Mouse (Mus musculus) hindbrain, embryonic 14.5 days (tissue): ENCODE results near the gene Maoa. TPM values are rescaled to one million over a fixed set of nuclear protein-coding genes. Genes with fewer than 3 reads are reported as not detected.

ENCODE experiments used
- ATAC-seq: fragments of 200-750 bp; cut with Nextera tagmentation; 2 replicates; pipeline ENCODE4 v1.8.0; 2017; ENCODE audit warnings: moderate number of reproducible peaks, mild to moderate bottlenecking, moderate TSS enrichment, moderate library complexity; ENCODE audit not compliant: low FRiP score
- DNase-seq: peaks from one replicate; pipeline ENCODE4 v3.0.0-alpha.2; 2015; ENCODE audit warnings: low spot score
- H3K27ac ChIP-seq: fragments of 300-500 bp; sonication (generic); 2 replicates; pipeline ENCODE4 v1.5.1; 2014; ENCODE audit warnings: mild to moderate bottlenecking, moderate library complexity
- H3K27me3 ChIP-seq: fragments of 300-500 bp; sonication (generic); 2 replicates; pipeline ENCODE4 v1.6.1; 2014; ENCODE audit warnings: mild to moderate bottlenecking, low read length, mixed read lengths; ENCODE audit not compliant: control insufficient read depth, insufficient read depth
- H3K36me3 ChIP-seq: fragments of 300-500 bp; sonication (generic); replicated peaks from 2 replicates; pipeline ENCODE4 v1.6.1; 2014; ENCODE audit not compliant: control insufficient read depth, insufficient read depth
- H3K4me1 ChIP-seq: fragments of 300-500 bp; sonication (generic); replicated peaks from 2 replicates; pipeline ENCODE4 v1.6.1; 2014; ENCODE audit warnings: antibody characterized with exemption, low read length, mixed read lengths; ENCODE audit not compliant: control insufficient read depth, insufficient read depth
- H3K4me2 ChIP-seq: fragments of 300-500 bp; sonication (generic); replicated peaks from 2 replicates; pipeline ENCODE4 v1.6.1; 2014; ENCODE audit warnings: mild to moderate bottlenecking, moderate library complexity
- H3K4me3 ChIP-seq: fragments of 300-500 bp; sonication (generic); replicated peaks from 2 replicates; pipeline ENCODE4 v1.5.1; 2014; ENCODE audit warnings: mild to moderate bottlenecking, low read length
- H3K9ac ChIP-seq: fragments of 300-500 bp; sonication (generic); 2 replicates; pipeline ENCODE4 v1.6.1; 2014
- H3K9me3 ChIP-seq: fragments of 300-500 bp; sonication (generic); 2 replicates; pipeline ENCODE4 v1.6.1; 2016; ENCODE audit warnings: low read length; ENCODE audit not compliant: control insufficient read depth
- WGBS: fragments of 180-500 bp; shearing (Covaris S2); extraction: QIAGEN DNeasy Blood & Tissue Kit; methylation state at CpG from one replicate; pipeline ENCODE4 v1.1.7; 2014; 5-methylcytosine and 5-hydroxymethylcytosine counted together
- polyA plus RNA-seq: library from polyadenylated mRNA; unstranded; fragments of >200 nt; fragmentation: Nextera tagmentation; extraction: Ambion mirVana; gene quantifications from 2 replicates; pipeline ENCODE4 v1.2.1, GENCODE M21; 2014

The Maoa gene
- polyA plus RNA-seq: 20.1 and 22.0 TPM in 2 replicates

GRCm38 (mm10) chrX:16619034-16619929, at the start of gene Maoa:
TSS of gene Maoa (plus strand) at chrX:16619698.
- Histone ChIP-seq H3K9ac (peak within 1 kb of the TSS; percentile 62), H3K4me1 (no peaks in the 10 kb centered on the region), H3K27ac (peak within 1 kb of the TSS; percentile 86), H3K36me3 (no peaks in the 10 kb centered on the region), H3K27me3 (no peaks in the 10 kb centered on the region), H3K9me3 (no peaks in the 10 kb centered on the region), H3K4me3 (peak within 1 kb of the TSS; percentile 49), H3K4me2 (peak within 1 kb of the TSS; percentile 74)
- 17% methylated on average over 33 of the region's 33 CpGs for WGBS
- DNase-seq (peak; percentile 66), ATAC-seq (peak; percentile 81)

GRCm38 (mm10) chrX:16618225-16619033, 1.1 kb upstream of the Maoa start:
- peak; percentile 80 for DNase-seq
- Histone ChIP-seq H3K27me3 (no peaks in the 10 kb centered on the region), H3K4me1 (no peaks in the 10 kb centered on the region), H3K36me3 (no peaks in the 10 kb centered on the region), H3K4me3 (peak overlapping the region; percentile 49), H3K9ac (peak overlapping the region; percentile 62), H3K9me3 (no peaks in the 10 kb centered on the region), H3K27ac (peak overlapping the region; percentile 86), H3K4me2 (peak overlapping the region; percentile 74)
- ATAC-seq: peak; percentile 96
- 17% methylated on average over 60 of the region's 60 CpGs for WGBS

GRCm38 (mm10) chrX:16656511-16656910, 37.0 kb downstream of the Maoa start:
- 82% methylated on average over 2 of the region's 2 CpGs for WGBS
- Histone ChIP-seq H3K4me2 (no peak overlapping the region), H3K9me3 (no peaks in the 10 kb centered on the region), H3K9ac (no peak overlapping the region), H3K27ac (no peak overlapping the region), H3K36me3 (no peaks in the 10 kb centered on the region), H3K4me1 (no peaks in the 10 kb centered on the region), H3K4me3 (no peak overlapping the region), H3K27me3 (no peaks in the 10 kb centered on the region)
- no peak for ATAC-seq
- no peak for DNase-seq

- H3K4me2 ChIP-seq: no peak overlapping the region
- ATAC-seq: no peak
Measured at GRCm38 (mm10) chrX:16706094-16706493, 86.6 kb downstream of the Maoa start.

GRCm38 (mm10) chrX:16714033-16714432, 94.5 kb downstream of the Maoa start:
- Histone ChIP-seq H3K4me3 (no peak overlapping the region), H3K27me3 (no peaks in the 10 kb centered on the region), H3K36me3 (no peaks in the 10 kb centered on the region), H3K4me2 (no peak overlapping the region), H3K9me3 (no peaks in the 10 kb centered on the region), H3K4me1 (no peaks in the 10 kb centered on the region), H3K9ac (no peak overlapping the region), H3K27ac (no peak overlapping the region)
- no peak for ATAC-seq
- WGBS: 91% methylated on average over 1 of the region's 1 CpGs
- DNase-seq: no peak

More at GRCm38 (mm10) chrX:16706094-16706493, 86.6 kb downstream of the Maoa start:
- Histone ChIP-seq H3K9ac (no peak overlapping the region), H3K36me3 (no peaks in the 10 kb centered on the region), H3K4me1 (no peaks in the 10 kb centered on the region), H3K4me3 (no peak overlapping the region), H3K9me3 (no peaks in the 10 kb centered on the region), H3K27me3 (no peaks in the 10 kb centered on the region), H3K27ac (no peak overlapping the region)
- no peak for DNase-seq
- WGBS: 96% methylated on average over 1 of the region's 1 CpGs

Other genes with a start within 250 kb of the Maoa start
- not detected in 2 replicates for gene Cypt1, start 96.8 kb upstream of the Maoa start, polyA plus RNA-seq
- 4.0 and 5.5 TPM in 2 replicates for gene Maob, start 197.7 kb downstream of the Maoa start, polyA plus RNA-seq